Mouse (Mus musculus) MEL (cell line): Measurements from ENCODE around the gene Ptrh2.

Source experiments
- EP300 ChIP-seq, 2 experiments: IDR thresholded peaks; 2 replicates each; pipeline ENCODE4 v1.6.1; 2011; ENCODE audit warnings: improper control_type of control experiment in 2 of 2, low read length in 2 of 2, low read depth in 1 of 2, mild to moderate bottlenecking in 1 of 2
- GATA1 ChIP-seq: IDR thresholded peaks from 2 replicates; pipeline ENCODE4 v1.6.1; 2011; ENCODE audit warnings: low read depth, low read length, improper control_type of control experiment
- HCFC1 ChIP-seq: IDR thresholded peaks from 2 replicates; pipeline ENCODE4 v1.6.1; 2012; ENCODE audit warnings: low read depth, mild to moderate bottlenecking, inconsistent platforms, low read length, improper control_type of control experiment, moderate library complexity
- MAFK ChIP-seq: IDR thresholded peaks from 2 replicates; pipeline ENCODE4 v1.6.1; 2011; ENCODE audit warnings: low read depth, mild to moderate bottlenecking, low read length, improper control_type of control experiment, borderline replicate concordance
- MAX ChIP-seq: IDR thresholded peaks from 2 replicates; pipeline ENCODE4 v1.6.1; 2011; ENCODE audit warnings: low read length, improper control_type of control experiment
- POLR2A ChIP-seq, 2 experiments: IDR thresholded peaks; 2 replicates each; pipeline ENCODE4 v1.6.1; 2011 to 2012; ENCODE audit warnings: low read length in 2 of 2, mild to moderate bottlenecking in 2 of 2, control low read depth in 1 of 2, improper control_type of control experiment in 1 of 2, low read depth in 1 of 2, moderate library complexity in 1 of 2; ENCODE audit not compliant: control insufficient read depth in 1 of 2, insufficient read depth in 1 of 2, poor library complexity in 1 of 2
- TCF12 ChIP-seq: IDR thresholded peaks from 2 replicates; pipeline ENCODE4 v1.6.1; 2014; ENCODE audit warnings: low read depth, mild to moderate bottlenecking, inconsistent platforms, low read length, improper control_type of control experiment, moderate library complexity
- USF1 ChIP-seq: IDR thresholded peaks from 2 replicates; pipeline ENCODE4 v1.6.1; 2014; ENCODE audit warnings: low read depth, mild to moderate bottlenecking, inconsistent platforms, low read length, improper control_type of control experiment, moderate library complexity
- ZMIZ1 ChIP-seq: IDR thresholded peaks from 2 replicates; pipeline ENCODE4 v1.6.1; 2012; ENCODE audit warnings: low read depth, mild to moderate bottlenecking, inconsistent platforms, low read length, improper control_type of control experiment, moderate library complexity
- ZNF384 ChIP-seq: IDR thresholded peaks from 2 replicates; pipeline ENCODE4 v1.6.1; 2012; ENCODE audit warnings: low read depth, mild to moderate bottlenecking, inconsistent platforms, low read length, improper control_type of control experiment

DNA sequence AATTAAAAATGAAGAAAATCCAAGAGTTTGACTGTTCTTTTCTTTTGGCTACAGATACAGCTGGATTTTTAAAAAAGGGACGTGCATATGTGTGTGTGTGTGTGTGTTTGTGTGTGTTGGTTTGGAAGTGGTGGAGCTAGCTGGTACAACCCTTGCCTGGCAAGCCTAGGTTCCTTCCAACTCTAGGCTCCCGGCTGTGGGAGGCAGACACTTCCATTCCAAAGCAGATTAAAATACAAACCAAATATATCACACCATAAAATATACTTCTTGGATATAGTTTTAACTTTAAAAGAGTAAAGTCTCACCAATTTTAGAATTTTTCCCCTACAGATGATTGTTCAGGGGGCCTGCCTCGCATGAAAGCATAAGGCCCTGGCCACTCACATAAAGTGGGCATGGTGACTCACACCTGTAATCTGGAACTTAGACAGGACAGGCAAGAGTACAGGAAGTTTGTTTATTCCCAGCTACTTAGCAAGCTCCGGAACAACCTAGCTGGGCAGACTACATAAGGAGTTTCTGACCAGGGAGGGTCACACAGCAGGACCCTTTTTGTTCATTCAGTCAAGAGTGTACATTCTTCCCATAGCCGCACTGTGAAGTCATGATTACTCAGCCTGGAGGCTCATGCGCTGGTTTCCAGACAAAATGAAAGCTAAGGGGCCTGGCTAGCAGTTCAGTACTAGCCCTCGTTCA is 37.5 kb upstream of the Ptrh2 start:
- TF ChIP-seq MAX: no peak
- TF ChIP-seq MAFK: no peak
- no peak for TF ChIP-seq ZMIZ1
- no peak for TF ChIP-seq HCFC1
- no peak for TF ChIP-seq GATA1
- no peak for TF ChIP-seq POLR2A (IDR thresholded peaks at IDR 0.05; ENCODE audit: control insufficient read depth in 1 of 2, insufficient read depth in 1 of 2, low read depth in 1 of 2, low read length in 2 of 2, poor library complexity in 1 of 2)
- no peak for TF ChIP-seq USF1
- no peak for TF ChIP-seq ZNF384
- no peak for TF ChIP-seq EP300 (IDR thresholded peaks at IDR 0.05; ENCODE audit: low read depth in 1 of 2, low read length in 2 of 2)
- no peak for TF ChIP-seq TCF12
